Mouse (Mus musculus): ENCODE results near the gene Alms1. TPM values are rescaled to one million over a fixed set of nuclear protein-coding genes. Genes with fewer than 3 reads are reported as not detected.
A peak's percentile ranks its signal among the peaks of the same experiment; 100 is the strongest.
"Not testable (repeated sequence)": the region's sequence is repeated elsewhere in the genome, so short reads cannot be mapped to it uniquely, and the experiment has no call there.

The Alms1 gene
- total RNA-seq (2021) = 1 to 10 TPM; 5.2 to 7.8 TPM

GRCm38 (mm10) chr6:85587396-85588143, at the start of gene Alms1:
TSS of gene Alms1 (plus strand) at chr6:85587531.
- peak; percentile 84 to 94 for DNase-seq (ENCODE audit: extremely low spot score in 1 of 2, low spot score in 1 of 2)

GRCm38 (mm10) chr6:85543351-85544175, 43.8 kb upstream of the Alms1 start:
- no peak for DNase-seq (ENCODE audit: extremely low spot score in 1 of 2, low spot score in 1 of 2)

- DNase-seq (ENCODE audit: extremely low spot score in 1 of 2, low spot score in 1 of 2) = peak; percentile 23 to 30
Measured at GRCm38 (mm10) chr6:85544251-85544881, 43.0 kb upstream of the Alms1 start.

GRCm38 (mm10) chr6:85547642-85548041, 39.7 kb upstream of the Alms1 start:
- no peak for DNase-seq (ENCODE audit: extremely low spot score in 1 of 2, low spot score in 1 of 2)

- DNase-seq (ENCODE audit: extremely low spot score in 1 of 2, low spot score in 1 of 2) = no peak
Measured at GRCm38 (mm10) chr6:85562374-85562773, 25.0 kb upstream of the Alms1 start.

- DNase-seq (ENCODE audit: extremely low spot score in 1 of 2, low spot score in 1 of 2) = no peak
Measured at GRCm38 (mm10) chr6:85572816-85573215, 14.5 kb upstream of the Alms1 start.

GRCm38 (mm10) chr6:85581688-85582087, 5.6 kb upstream of the Alms1 start:
- no peak for DNase-seq (ENCODE audit: extremely low spot score in 1 of 2, low spot score in 1 of 2)

GRCm38 (mm10) chr6:85584612-85585011, 2.7 kb upstream of the Alms1 start:
- DNase-seq (ENCODE audit: extremely low spot score in 1 of 2, low spot score in 1 of 2) = no peak

- DNase-seq (ENCODE audit: extremely low spot score in 1 of 2, low spot score in 1 of 2) = no peak
Measured at GRCm38 (mm10) chr6:85586805-85587367, 445 bp upstream of the Alms1 start.

- DNase-seq (ENCODE audit: extremely low spot score in 1 of 2, low spot score in 1 of 2) = no peak
Measured at GRCm38 (mm10) chr6:85588164-85588563, 833 bp downstream of the Alms1 start.

GRCm38 (mm10) chr6:85588568-85588967, 1.2 kb downstream of the Alms1 start:
- DNase-seq (ENCODE audit: extremely low spot score in 1 of 2, low spot score in 1 of 2) = no peak

GRCm38 (mm10) chr6:85590116-85590515, 2.8 kb downstream of the Alms1 start:
- no peak for DNase-seq (ENCODE audit: extremely low spot score in 1 of 2, low spot score in 1 of 2)

- no peak for DNase-seq (ENCODE audit: extremely low spot score in 1 of 2, low spot score in 1 of 2)
Measured at GRCm38 (mm10) chr6:85599310-85599709, 12.0 kb downstream of the Alms1 start.

GRCm38 (mm10) chr6:85610511-85610910, 23.2 kb downstream of the Alms1 start:
- DNase-seq (ENCODE audit: extremely low spot score in 1 of 2, low spot score in 1 of 2) = no peak

- DNase-seq (ENCODE audit: extremely low spot score in 1 of 2, low spot score in 1 of 2) = no peak
Measured at GRCm38 (mm10) chr6:85620826-85621225, 33.5 kb downstream of the Alms1 start.

GRCm38 (mm10) chr6:85621600-85621999, 34.3 kb downstream of the Alms1 start:
- DNase-seq (ENCODE audit: extremely low spot score in 1 of 2, low spot score in 1 of 2) = no peak

- DNase-seq (ENCODE audit: extremely low spot score in 1 of 2, low spot score in 1 of 2) = no peak
Measured at GRCm38 (mm10) chr6:85624511-85624910, 37.2 kb downstream of the Alms1 start.

- DNase-seq (ENCODE audit: extremely low spot score in 1 of 2, low spot score in 1 of 2) = no peak
Measured at GRCm38 (mm10) chr6:85633165-85633564, 45.8 kb downstream of the Alms1 start.

- DNase-seq (ENCODE audit: extremely low spot score in 1 of 2, low spot score in 1 of 2) = no peak
Measured at GRCm38 (mm10) chr6:85653244-85653643, 65.9 kb downstream of the Alms1 start.

GRCm38 (mm10) chr6:85701943-85702342, 114.6 kb downstream of the Alms1 start:
- DNase-seq (ENCODE audit: extremely low spot score in 1 of 2, low spot score in 1 of 2) = not testable (repeated sequence)

GRCm38 (mm10) chr6:85709206-85709605, 121.9 kb downstream of the Alms1 start:
- not testable (repeated sequence) for DNase-seq (ENCODE audit: extremely low spot score in 1 of 2, low spot score in 1 of 2)
